Mouse (Mus musculus) heart, postnatal 0 days (tissue): ENCODE results near the gene Nek5.

ENCODE experiments used
- CTCF ChIP-seq: IDR thresholded peaks from 2 replicates; pipeline ENCODE4 v1.5.1; 2016; ENCODE audit warnings: antibody characterized with exemption, control low read depth, low read depth
- EP300 ChIP-seq: IDR thresholded peaks from 2 replicates; pipeline ENCODE4 v1.6.1; 2016; ENCODE audit warnings: antibody characterized with exemption, low read depth

GRCm38 (mm10) chr8:22058368-22058767 lies 66.5 kb downstream of the Nek5 start:
- TF ChIP-seq CTCF (no peak), EP300 (no peak)
